Mouse (Mus musculus): ENCODE data around the gene Fam196a.

DNA sequence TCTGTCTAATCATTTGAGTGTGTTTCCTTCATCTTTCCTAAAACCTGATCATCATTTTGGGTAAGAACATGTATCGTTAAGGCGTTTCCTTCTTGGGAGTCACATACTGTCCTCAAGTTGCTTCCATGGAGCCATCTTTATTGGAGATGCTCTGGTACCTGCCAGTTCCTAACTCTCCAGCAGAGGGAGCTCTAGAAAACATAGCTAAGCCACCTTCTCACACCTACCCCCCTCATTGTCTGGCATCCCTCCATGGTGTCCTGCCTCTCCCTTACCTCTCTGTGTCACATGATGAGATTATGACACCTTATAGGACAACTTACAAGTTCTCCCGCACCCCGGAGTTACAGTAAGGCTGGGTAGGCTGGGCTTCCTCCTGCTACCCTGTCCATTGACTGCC is 45.3 kb downstream of the Fam196a start:
- TF ChIP-seq CTCF (conservative IDR thresholded peaks at IDR 0.05; ENCODE audit: low read length) (peak; percentile 63), POU5F1 (IDR thresholded peaks at IDR 0.05; ENCODE audit: borderline replicate concordance, low read length) (no peak)

All from E14TG2a.4 (cell line).